Mouse (Mus musculus) heart, embryonic 16.5 days (tissue): ENCODE measurements around the gene Stim2. TPM values are rescaled to one million over a fixed set of nuclear protein-coding genes. Genes with fewer than 3 reads are reported as not detected.

ENCODE experiments used
- ATAC-seq: fragments of 200-750 bp; cut with Nextera tagmentation; replicated peaks from 2 replicates; pipeline ENCODE4 v1.8.0; 2017; ENCODE audit warnings: moderate number of reproducible peaks; ENCODE audit not compliant: insufficient read depth, low FRiP score; ENCODE audit errors: extremely low read depth
- H3K27ac ChIP-seq: fragments of 300-500 bp; sonication (generic); 2 replicates; pipeline ENCODE4 v1.5.1; 2014; ENCODE audit warnings: mild to moderate bottlenecking, low read length, control low read depth, moderate library complexity
- H3K27me3 ChIP-seq: fragments of 300-500 bp; sonication (generic); 2 replicates; pipeline ENCODE4 v1.6.1; 2014; ENCODE audit warnings: low read length, mixed read lengths; ENCODE audit not compliant: control insufficient read depth, insufficient read depth
- H3K36me3 ChIP-seq: fragments of 300-500 bp; sonication (generic); 2 replicates; pipeline ENCODE4 v1.6.1; 2014; ENCODE audit not compliant: control insufficient read depth, insufficient read depth
- H3K4me1 ChIP-seq: fragments of 300-500 bp; sonication (generic); 2 replicates; pipeline ENCODE4 v1.6.1; 2014; ENCODE audit warnings: low read length, mixed read lengths; ENCODE audit not compliant: control insufficient read depth, insufficient read depth
- H3K4me2 ChIP-seq: fragments of 300-500 bp; sonication (generic); 2 replicates; pipeline ENCODE4 v1.6.1; 2014; ENCODE audit warnings: low read depth, mild to moderate bottlenecking, control low read depth, low read length
- H3K4me3 ChIP-seq: fragments of 300-500 bp; sonication (generic); 2 replicates; pipeline ENCODE4 v1.5.1; 2014; ENCODE audit warnings: mild to moderate bottlenecking, control low read depth, low read length
- H3K9ac ChIP-seq: fragments of 300-500 bp; sonication (generic); 2 replicates; pipeline ENCODE4 v1.6.1; 2014; ENCODE audit warnings: low read length, control low read depth
- H3K9me3 ChIP-seq: fragments of 300-500 bp; sonication (generic); replicated peaks from 2 replicates; pipeline ENCODE4 v1.6.1; 2016; ENCODE audit warnings: low read length; ENCODE audit not compliant: control insufficient read depth
- WGBS: fragments of 180-500 bp; shearing (Covaris S2); extraction: QIAGEN DNeasy Blood & Tissue Kit; methylation state at CpG from one replicate; pipeline ENCODE4 v1.1.7; 2014; 5-methylcytosine and 5-hydroxymethylcytosine counted together
- polyA plus RNA-seq: library from polyadenylated mRNA; unstranded; fragments of >200 nt; fragmentation: Nextera tagmentation; extraction: Ambion mirVana; gene quantifications from 2 replicates; pipeline ENCODE4 v1.2.1, GENCODE M21; 2015

The Stim2 gene
- polyA plus RNA-seq, 1 experiment from 2014 or later: 7.8 TPM

DNA sequence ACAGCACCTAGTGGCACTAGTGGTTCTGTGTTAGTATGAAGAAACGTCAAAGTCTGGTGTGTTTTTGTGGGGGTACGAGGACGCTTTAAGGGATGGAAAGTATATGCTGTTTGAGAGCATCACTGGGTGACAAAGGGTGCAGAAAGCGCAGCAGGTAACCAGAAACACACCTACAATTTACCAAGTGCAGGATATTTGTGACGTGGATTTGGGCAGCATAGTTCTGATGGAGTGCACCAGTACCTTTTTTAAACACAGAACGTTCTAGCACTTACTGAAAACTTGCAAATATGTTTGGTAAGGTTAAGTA is 1.1 kb downstream of the Stim2 start:
- no peak for ATAC-seq
- Histone ChIP-seq H3K27ac (peak overlapping the region; percentile 94), H3K4me3 (peak overlapping the region; percentile 99), H3K9ac (peak overlapping the region; percentile 97), H3K4me2 (peak overlapping the region; percentile 72), H3K4me1 (peaks cover 22% of the 10 kb centered on the region), H3K9me3 (no peaks in the 10 kb centered on the region), H3K36me3 (no peaks in the 10 kb centered on the region), H3K27me3 (no peaks in the 10 kb centered on the region)
- WGBS: 2% methylated on average over 6 of the region's 6 CpGs

GRCm38 (mm10) chr5:53999831-54000230 is 1.5 kb downstream of the Stim2 start:
- WGBS: 2% methylated on average over 2 of the region's 2 CpGs
- Histone ChIP-seq H3K9me3 (no peaks in the 10 kb centered on the region), H3K36me3 (no peaks in the 10 kb centered on the region), H3K4me2 (peak overlapping the region; percentile 72), H3K27me3 (no peaks in the 10 kb centered on the region), H3K4me1 (peaks cover 19% of the 10 kb centered on the region), H3K27ac (peak overlapping the region; percentile 94), H3K9ac (peak overlapping the region; percentile 97), H3K4me3 (peak overlapping the region; percentile 99)
- no peak for ATAC-seq

DNA sequence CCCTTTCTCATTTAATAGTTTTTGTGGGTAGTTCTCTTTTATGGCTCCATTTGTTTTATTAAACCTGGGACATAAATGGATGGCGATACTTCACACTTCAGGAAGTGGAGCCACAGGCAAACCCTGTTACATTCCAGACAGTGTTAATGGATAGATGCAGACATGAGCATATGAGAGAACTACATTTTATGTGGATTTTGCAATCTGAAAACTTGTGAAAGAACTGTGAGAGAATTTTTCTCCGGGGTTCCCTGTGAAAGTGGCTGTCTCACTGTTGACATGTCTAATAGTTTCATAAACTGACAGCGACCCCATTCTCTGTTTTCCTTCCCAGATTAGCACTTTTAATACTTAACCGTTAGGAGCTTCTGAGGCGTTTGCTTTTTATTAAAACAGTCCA is 2.7 kb downstream of the Stim2 start:
- no peaks in the 10 kb centered on the region for H3K36me3 ChIP-seq
- H3K9me3 ChIP-seq: no peaks in the 10 kb centered on the region
- H3K4me1 ChIP-seq: peaks cover 19% of the 10 kb centered on the region
- peak overlapping the region; percentile 25; the same call in 1 of the 2 replicates for H3K9ac ChIP-seq
- WGBS: 54% methylated on average over 5 of the region's 5 CpGs
- H3K27me3 ChIP-seq: no peaks in the 10 kb centered on the region
- H3K4me3 ChIP-seq: peak overlapping the region; percentile 18; the same call in 1 of the 2 replicates
- H3K27ac ChIP-seq: no peak overlapping the region
- peak overlapping the region; percentile 30 for H3K4me2 ChIP-seq
- ATAC-seq: no peak

GRCm38 (mm10) chr5:54005111-54005864 is 7.0 kb downstream of the Stim2 start:
- Histone ChIP-seq H3K9me3 (no peaks in the 10 kb centered on the region), H3K4me3 (no peak overlapping the region), H3K36me3 (no peaks in the 10 kb centered on the region), H3K27ac (0 out of 2 replicates have a peak overlapping the region, but pooled peaks have one; percentile 23), H3K27me3 (no peaks in the 10 kb centered on the region), H3K4me1 (peaks cover 18% of the 10 kb centered on the region), H3K9ac (no peak overlapping the region), H3K4me2 (peak overlapping the region; percentile 3; the same call in 1 of the 2 replicates)
- ATAC-seq: no peak
- 72% methylated on average over 2 of the region's 2 CpGs for WGBS

DNA sequence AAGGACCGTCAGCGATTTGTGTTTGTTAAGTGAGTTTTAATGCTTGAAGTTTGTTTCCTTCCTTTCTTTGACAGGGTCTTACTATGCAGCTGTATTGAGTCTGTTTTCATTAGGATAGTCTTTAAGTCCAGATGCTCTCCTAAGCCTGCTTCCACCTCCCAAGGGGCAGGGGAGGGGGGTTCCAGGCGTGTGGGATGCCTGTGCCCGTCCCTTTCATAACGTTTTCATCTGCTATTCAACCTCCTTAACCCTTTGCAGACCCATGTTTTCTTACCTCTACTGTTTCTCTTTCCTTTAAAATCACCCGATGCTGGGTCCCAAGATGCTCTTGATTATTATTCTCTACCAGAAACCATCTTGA is 7.5 kb downstream of the Stim2 start:
- H3K4me2 ChIP-seq: no peak overlapping the region

DNA sequence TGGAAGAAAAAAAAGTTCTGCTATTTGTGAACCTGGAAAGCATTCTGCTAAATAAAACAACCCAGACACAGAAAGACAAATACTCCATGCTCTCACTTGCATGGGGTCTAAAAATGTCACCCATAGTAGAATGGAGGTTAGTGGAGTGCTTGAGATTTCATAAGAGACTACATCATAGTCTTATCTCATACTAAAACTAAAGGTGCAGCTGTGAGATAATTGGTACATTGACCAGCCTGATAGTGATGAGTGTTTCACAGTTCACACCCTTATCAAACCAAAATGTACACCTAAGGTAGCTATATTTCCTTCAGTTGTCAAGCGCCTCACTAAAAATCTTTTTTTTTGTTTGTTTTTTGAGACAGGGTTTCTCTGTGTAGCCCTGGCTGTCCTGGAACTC is 8.5 kb downstream of the Stim2 start:
- WGBS: 100% methylated on average over 1 of the region's 1 CpGs
- Histone ChIP-seq H3K4me3 (no peak overlapping the region), H3K9me3 (no peaks in the 10 kb centered on the region), H3K4me1 (peaks cover 10% of the 10 kb centered on the region), H3K9ac (no peak overlapping the region), H3K4me2 (no peak overlapping the region), H3K36me3 (no peaks in the 10 kb centered on the region), H3K27me3 (no peaks in the 10 kb centered on the region), H3K27ac (no peak overlapping the region)
- ATAC-seq: no peak

More for the DNA sequence above, 7.5 kb downstream of the Stim2 start:
- ATAC-seq: no peak
- no peak overlapping the region for H3K27ac ChIP-seq
- H3K9me3 ChIP-seq: no peaks in the 10 kb centered on the region
- peaks cover 14% of the 10 kb centered on the region for H3K4me1 ChIP-seq
- H3K27me3 ChIP-seq: no peaks in the 10 kb centered on the region
- no peak overlapping the region for H3K4me3 ChIP-seq
- WGBS: 49% methylated on average over 6 of the region's 6 CpGs
- H3K9ac ChIP-seq: no peak overlapping the region
- H3K36me3 ChIP-seq: no peaks in the 10 kb centered on the region

DNA sequence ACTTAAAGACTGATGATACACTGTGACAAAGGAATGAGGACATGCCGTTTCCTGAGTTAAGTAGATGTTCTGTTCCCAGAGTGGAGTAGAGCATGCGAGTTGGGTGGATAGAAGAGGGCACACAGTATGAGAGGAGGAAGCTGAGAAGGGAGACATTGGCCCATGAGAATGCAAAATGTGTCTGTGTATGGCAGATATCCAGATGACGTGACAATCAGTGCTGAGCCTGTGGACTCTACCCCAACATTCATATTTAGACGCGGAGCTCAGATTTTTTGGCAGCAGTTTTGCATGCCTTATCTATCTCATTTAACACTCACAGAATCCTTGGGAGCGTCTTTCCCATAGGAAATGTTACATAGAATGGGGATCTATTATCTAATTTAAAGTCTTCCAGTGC is 9.3 kb downstream of the Stim2 start:
- Histone ChIP-seq H3K36me3 (no peaks in the 10 kb centered on the region), H3K27me3 (no peaks in the 10 kb centered on the region), H3K4me1 (peaks cover 8% of the 10 kb centered on the region), H3K9me3 (no peaks in the 10 kb centered on the region), H3K27ac (peak overlapping the region; percentile 46; the same call in 1 of the 2 replicates), H3K9ac (no peak overlapping the region), H3K4me2 (no peak overlapping the region; the same call in 1 of the 2 replicates), H3K4me3 (no peak overlapping the region)
- peak; percentile 58; the same call in 1 of the 2 replicates for ATAC-seq
- 41% methylated on average over 6 of the region's 6 CpGs for WGBS

DNA sequence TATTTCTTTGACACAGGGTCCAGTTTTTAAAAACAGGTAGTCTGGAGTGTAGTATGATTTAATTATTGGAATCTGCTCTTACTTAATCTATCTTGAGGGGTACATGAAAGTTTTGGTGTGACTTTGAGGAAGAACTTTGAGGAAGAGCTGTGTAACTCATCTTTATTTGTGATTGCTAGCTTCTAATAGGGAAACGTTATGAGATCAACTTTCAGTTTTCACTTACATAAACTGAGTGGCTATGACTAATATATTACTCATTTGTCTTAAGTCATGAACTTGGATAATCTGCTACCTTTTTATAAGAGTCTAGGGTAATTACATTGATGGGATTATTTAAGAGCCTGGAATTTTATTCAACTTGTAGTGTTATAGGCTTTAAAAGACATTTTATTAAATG is 15.0 kb downstream of the Stim2 start:
- no peaks in the 10 kb centered on the region for H3K9me3 ChIP-seq
- H3K4me3 ChIP-seq: no peak overlapping the region
- no peak for ATAC-seq
- no peak overlapping the region for H3K27ac ChIP-seq
- no peak overlapping the region for H3K4me2 ChIP-seq
- 0 out of 2 replicates have a peak, but pooled peaks cover 5% of the 10 kb centered on the region for H3K4me1 ChIP-seq
- 49% methylated on average over 1 of the region's 1 CpGs for WGBS
- no peaks in the 10 kb centered on the region for H3K27me3 ChIP-seq
- H3K36me3 ChIP-seq: no peaks in the 10 kb centered on the region
- H3K9ac ChIP-seq: no peak overlapping the region

GRCm38 (mm10) chr5:54017143-54017542 is 18.8 kb downstream of the Stim2 start:
- ATAC-seq: no peak
- WGBS: 78% methylated on average over 7 of the region's 7 CpGs
- Histone ChIP-seq H3K9me3 (no peaks in the 10 kb centered on the region), H3K36me3 (no peaks in the 10 kb centered on the region), H3K4me1 (peaks cover 9% of the 10 kb centered on the region; the same call in 1 of the 2 replicates), H3K27me3 (no peaks in the 10 kb centered on the region), H3K4me3 (no peak overlapping the region), H3K9ac (no peak overlapping the region), H3K4me2 (no peak overlapping the region), H3K27ac (no peak overlapping the region)
